Mouse (Mus musculus): ENCODE data around the gene C1ql4.

GRCm38 (mm10) chr15:99111139-99111538, 23.5 kb upstream of the C1ql4 start:
- no peak for TF ChIP-seq CTCF (IDR thresholded peaks at IDR 0.05)
- no peak for TF ChIP-seq EP300 (IDR thresholded peaks at IDR 0.05)

Measured in lung, postnatal 0 days (tissue).